Mouse (Mus musculus) frontal cortex, adult (tissue): ENCODE results near the gene Paox.

Experiments used
- ATAC-seq: cut with Nextera tagmentation; 2 replicates; pipeline ENCODE4 v1.9.2; 2017; ENCODE audit warnings: mild to moderate bottlenecking, moderate library complexity, mixed read lengths; ENCODE audit not compliant: low TSS enrichment

Gene Paox

GRCm38 (mm10) chr7:140170863-140171262 is 55.3 kb downstream of the Paox start:
- no peak for ATAC-seq

DNA sequence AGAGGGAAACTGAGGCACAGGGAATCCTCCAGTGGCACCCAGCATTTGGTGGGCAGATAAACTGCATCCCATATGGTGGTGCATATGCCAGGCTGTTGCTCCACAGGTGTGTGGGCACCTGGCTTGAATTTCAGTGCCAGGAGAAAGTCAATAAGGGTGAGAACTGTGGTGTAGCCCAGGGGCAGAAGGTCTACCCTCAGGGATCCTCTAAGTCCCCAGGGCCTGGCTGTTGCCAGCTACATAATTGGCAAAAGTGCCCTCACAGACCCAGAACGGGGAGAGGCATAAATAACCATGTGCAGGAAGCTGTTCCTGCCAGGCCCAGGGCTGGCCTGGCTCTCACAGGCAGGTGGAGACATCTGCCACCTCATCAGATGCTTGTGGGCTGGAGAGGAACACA is 57.3 kb downstream of the Paox start, which contains the start of gene Olfr523:
TSS of gene Olfr523 (plus strand) at position 282 of the 400 bp plus-strand sequence.
- no peak for ATAC-seq

DNA sequence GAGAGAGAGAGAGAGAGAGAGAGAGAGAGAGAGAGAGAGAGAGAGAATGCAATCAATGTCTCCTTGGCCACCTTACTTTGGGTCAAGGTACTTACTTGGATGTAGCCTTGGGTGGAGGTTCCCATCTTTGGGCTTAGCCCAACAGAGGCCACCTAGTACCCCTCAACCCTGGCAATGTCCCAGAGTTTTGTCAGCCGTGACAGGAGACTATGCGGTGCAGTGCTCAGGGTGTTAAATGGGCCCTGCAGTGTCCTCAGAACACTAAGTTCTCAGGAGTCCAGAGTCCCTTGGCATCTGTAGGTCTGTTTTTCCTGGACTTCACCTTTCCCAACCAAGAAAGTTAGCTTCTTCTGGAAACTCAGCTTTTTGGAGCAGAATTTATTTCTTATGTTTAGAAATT is 63.6 kb downstream of the Paox start:
- ATAC-seq: no peak

- ATAC-seq: no peak
These were observed 65.1 kb downstream of the Paox start for GRCm38 (mm10) chr7:140180692-140181091.

DNA sequence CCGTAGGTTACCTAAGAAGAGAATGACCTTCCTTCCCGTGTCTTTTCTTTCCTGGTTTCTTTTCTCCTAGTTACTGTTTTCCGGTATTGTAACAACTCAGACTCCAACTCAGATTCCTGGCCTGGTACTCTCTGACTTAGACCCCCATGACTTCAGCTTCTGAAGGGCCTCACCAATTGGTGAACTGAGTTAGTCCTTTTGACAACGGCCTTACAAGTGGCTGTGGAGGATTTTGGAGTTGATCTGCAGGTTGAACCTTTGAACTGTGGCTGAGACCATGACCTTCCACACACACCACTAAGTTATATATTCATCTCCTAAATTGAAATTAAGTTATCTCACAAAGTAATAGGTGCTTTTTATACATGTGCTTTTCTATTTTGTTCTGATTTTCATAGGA is 68.6 kb downstream of the Paox start:
- ATAC-seq: no peak
